Mouse (Mus musculus): Measurements from ENCODE around the gene Tomm22.
"Not testable (repeated sequence)": the region's sequence is repeated elsewhere in the genome, so short reads cannot be mapped to it uniquely, and the experiment has no call there.

Tomm22 gene

GRCm38 (mm10) chr15:79670249-79670971, at the start of gene Tomm22:
TSS of gene Tomm22 (plus strand) at chr15:79670861.
- peak; percentile 84 to 89 for DNase-seq (ENCODE audit: low spot score in 2 of 2)

- no peak for DNase-seq (ENCODE audit: low spot score in 2 of 2)
These were observed 40.2 kb upstream of the Tomm22 start for GRCm38 (mm10) chr15:79630471-79630870.

GRCm38 (mm10) chr15:79641135-79641817, 29.4 kb upstream of the Tomm22 start:
- DNase-seq (ENCODE audit: low spot score in 2 of 2), result no peak

GRCm38 (mm10) chr15:79645483-79645882, 25.2 kb upstream of the Tomm22 start:
- no peak for DNase-seq (ENCODE audit: low spot score in 2 of 2)

GRCm38 (mm10) chr15:79648130-79648529, 22.5 kb upstream of the Tomm22 start:
- no peak for DNase-seq (ENCODE audit: low spot score in 2 of 2)

GRCm38 (mm10) chr15:79650569-79650968, 20.1 kb upstream of the Tomm22 start:
- DNase-seq (ENCODE audit: low spot score in 2 of 2), result no peak

GRCm38 (mm10) chr15:79651481-79651880, 19.2 kb upstream of the Tomm22 start:
- DNase-seq (ENCODE audit: low spot score in 2 of 2), result no peak

- no peak for DNase-seq (ENCODE audit: low spot score in 2 of 2)
These were observed 14.2 kb upstream of the Tomm22 start for GRCm38 (mm10) chr15:79656451-79656850.

- peak; percentile 56 to 81 for DNase-seq (ENCODE audit: low spot score in 2 of 2)
These were observed 12.7 kb upstream of the Tomm22 start for GRCm38 (mm10) chr15:79657837-79658530.

GRCm38 (mm10) chr15:79658531-79659375, 11.9 kb upstream of the Tomm22 start, which contains the start of the genes Fam227a and Cby1:
TSS of gene Fam227a (minus strand) at chr15:79658956.
TSS of gene Cby1 (plus strand) at chr15:79659199.
- DNase-seq (ENCODE audit: low spot score in 2 of 2), result peak; percentile 94 to 96

- no peak for DNase-seq (ENCODE audit: low spot score in 2 of 2)
These were observed 8.8 kb upstream of the Tomm22 start for GRCm38 (mm10) chr15:79661852-79662251.

GRCm38 (mm10) chr15:79664666-79665065, 6.0 kb upstream of the Tomm22 start:
- DNase-seq (ENCODE audit: low spot score in 2 of 2), result no peak

GRCm38 (mm10) chr15:79669195-79669594, 1.5 kb upstream of the Tomm22 start:
- DNase-seq (ENCODE audit: low spot score in 2 of 2), result no peak

GRCm38 (mm10) chr15:79670972-79671299, 275 bp downstream of the Tomm22 start:
- no peak for DNase-seq (ENCODE audit: low spot score in 2 of 2)

GRCm38 (mm10) chr15:79671828-79672348, 1.2 kb downstream of the Tomm22 start:
- DNase-seq (ENCODE audit: low spot score in 2 of 2), result not testable (repeated sequence)

- DNase-seq (ENCODE audit: low spot score in 2 of 2), result no peak
These were observed 7.3 kb downstream of the Tomm22 start for GRCm38 (mm10) chr15:79677936-79678335.

GRCm38 (mm10) chr15:79681973-79682372, 11.3 kb downstream of the Tomm22 start:
- DNase-seq (ENCODE audit: low spot score in 2 of 2), result no peak

- DNase-seq (ENCODE audit: low spot score in 2 of 2), result no peak
These were observed 12.5 kb downstream of the Tomm22 start for GRCm38 (mm10) chr15:79683146-79683545.

- no peak for DNase-seq (ENCODE audit: low spot score in 2 of 2)
These were observed 13.2 kb downstream of the Tomm22 start for GRCm38 (mm10) chr15:79683707-79684465.

- DNase-seq (ENCODE audit: low spot score in 2 of 2), result no peak
These were observed 14.0 kb downstream of the Tomm22 start for GRCm38 (mm10) chr15:79684616-79685015.
